Mouse (Mus musculus) erythroblast, embryonic 14.5 days (primary cell): Measurements from ENCODE around the gene Gm21118. TPM values are rescaled to one million over a fixed set of nuclear protein-coding genes. Genes with fewer than 3 reads are reported as not detected.
"Not testable (repeated sequence)": the region's sequence is repeated elsewhere in the genome, so short reads cannot be mapped to it uniquely, and the experiment has no call there.

ENCODE experiments used
- H3K27me3 ChIP-seq: 2 replicates; pipeline ENCODE4 v1.6.1; 2012; ENCODE audit warnings: inconsistent platforms; ENCODE audit not compliant: control insufficient read depth
- H3K36me3 ChIP-seq: 2 replicates; pipeline ENCODE4 v1.6.1; 2012; ENCODE audit warnings: mild to moderate bottlenecking, inconsistent platforms; ENCODE audit not compliant: control insufficient read depth
- H3K4me1 ChIP-seq: 2 replicates; pipeline ENCODE4 v1.6.1; 2012; ENCODE audit warnings: inconsistent platforms; ENCODE audit not compliant: control insufficient read depth
- H3K4me3 ChIP-seq: replicated peaks from 2 replicates; pipeline ENCODE3; 2012; ENCODE audit warnings: moderate library complexity, mild to moderate bottlenecking, inconsistent platforms
- H3K9me3 ChIP-seq: 2 replicates; pipeline ENCODE4 v1.6.1; 2012; ENCODE audit warnings: low read length, inconsistent platforms, mixed read lengths; ENCODE audit not compliant: control insufficient read depth
- polyA plus RNA-seq: library from polyadenylated mRNA; stranded (reverse); fragments of >175 nt; gene quantifications from 2 replicates; pipeline ENCODE4 v1.2.3, GENCODE M21; 2012

The Gm21118 gene
- polyA plus RNA-seq: not detected in 2 replicates

DNA sequence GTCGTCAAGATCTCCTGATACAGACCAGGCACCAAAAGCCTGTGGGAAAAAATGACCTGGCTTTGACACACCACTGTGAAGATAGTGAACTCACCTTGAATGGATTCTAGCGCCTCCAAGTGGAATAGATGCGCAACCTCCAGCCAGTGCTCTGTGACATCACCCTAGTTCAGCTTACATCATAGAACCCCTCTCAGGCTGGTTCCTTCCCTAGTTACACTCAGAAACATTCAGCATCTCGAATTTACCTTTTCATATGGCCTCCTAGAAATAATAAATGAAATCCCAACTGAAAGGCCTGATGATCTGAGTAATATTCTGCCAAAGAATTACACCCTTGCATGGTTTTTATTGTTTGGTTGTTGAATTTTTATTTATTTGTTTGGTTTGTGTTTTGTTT, at the start of gene Gm21118:
Gene Gm21118, minus strand, starts transcription at position 101 of the 400 bp plus-strand sequence.
- not testable (repeated sequence) for H3K4me1 ChIP-seq, H3K4me3 ChIP-seq, H3K27me3 ChIP-seq, H3K9me3 ChIP-seq, H3K36me3 ChIP-seq

DNA sequence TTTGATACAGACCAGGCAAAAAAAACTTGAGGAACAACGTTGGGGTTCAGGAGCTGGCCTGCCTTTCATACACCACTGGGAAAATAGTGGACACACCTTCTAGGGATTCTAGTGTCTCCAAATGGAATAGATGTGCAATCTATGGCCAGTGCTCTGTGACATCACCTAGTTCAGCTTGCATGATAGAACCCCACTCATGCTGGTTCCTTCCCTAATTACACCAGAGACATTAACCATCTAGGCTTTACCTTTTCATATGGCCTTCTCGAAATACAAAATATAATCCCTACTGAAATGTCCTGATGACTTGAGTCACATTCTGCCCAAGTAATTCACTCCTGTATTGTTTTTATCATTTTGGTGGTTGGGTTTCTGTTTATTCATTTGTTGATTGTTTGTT, 29.7 kb upstream of the Gm21118 start, which contains the start of the genes Gm29423 and Gm29644:
Gene Gm29423, minus strand, starts transcription at position 101 of the 400 bp plus-strand sequence.
Gene Gm29644, minus strand, starts transcription at position 157 of the 400 bp plus-strand sequence.
- not testable (repeated sequence) for H3K4me3 ChIP-seq, H3K4me1 ChIP-seq, H3K9me3 ChIP-seq, H3K36me3 ChIP-seq, H3K27me3 ChIP-seq

Other genes starting within 250 kb of the Gm21118 start
- not detected in 2 replicates for gene Gm29423, start 29.6 kb upstream of the Gm21118 start, polyA plus RNA-seq
- not detected in 2 replicates for gene Gm29644, start 29.7 kb upstream of the Gm21118 start, polyA plus RNA-seq
- gene Gm20888, start 168.2 kb upstream of the Gm21118 start, polyA plus RNA-seq: not detected in 2 replicates